Mouse (Mus musculus): Measurements from ENCODE around the gene Snta1.

Gene Snta1

DNA sequence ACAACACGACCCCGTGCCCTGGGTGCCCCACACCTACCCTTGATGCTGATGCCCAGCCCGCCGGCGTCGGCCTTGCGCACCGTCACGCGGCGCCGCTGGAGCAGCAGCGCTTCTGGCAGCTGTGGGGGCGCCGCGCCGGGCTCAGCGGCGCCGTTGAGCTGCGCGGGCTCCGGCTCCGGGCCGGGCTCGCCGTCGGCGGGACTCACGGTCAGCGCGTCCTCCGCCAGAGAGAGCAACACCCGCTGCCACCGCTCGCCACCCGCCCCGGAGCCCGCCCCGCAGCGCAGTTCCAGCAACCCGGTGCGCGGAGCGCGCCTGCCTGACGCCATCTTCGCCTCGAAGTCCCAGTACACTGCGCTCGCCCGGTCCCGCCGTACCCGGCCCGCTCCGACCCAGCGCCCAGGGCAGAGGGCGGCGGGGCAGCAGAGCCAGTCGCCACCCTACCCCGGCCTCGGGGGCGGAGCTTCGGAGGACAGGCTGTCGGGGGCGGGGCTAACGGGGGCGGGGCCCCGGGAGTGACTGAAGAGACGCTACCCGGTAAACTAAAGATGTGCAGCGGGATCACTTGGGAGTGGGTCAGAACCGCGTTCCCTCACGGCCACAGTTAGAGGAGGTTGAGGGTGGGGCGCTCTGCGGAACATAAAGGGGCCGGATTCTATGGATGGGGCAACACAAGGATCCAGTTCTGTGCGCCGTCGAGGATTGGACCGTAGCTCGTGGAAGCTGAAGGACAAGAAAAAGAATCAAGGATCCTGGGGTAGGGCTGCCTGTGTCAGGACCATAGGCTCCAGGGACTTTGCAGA, at the start of gene Snta1:
Gene Snta1 (minus strand): TSS at position 457 of the 803 bp plus-strand sequence.
- peak; percentile 81 for DNase-seq (ENCODE audit: low spot score)

DNA sequence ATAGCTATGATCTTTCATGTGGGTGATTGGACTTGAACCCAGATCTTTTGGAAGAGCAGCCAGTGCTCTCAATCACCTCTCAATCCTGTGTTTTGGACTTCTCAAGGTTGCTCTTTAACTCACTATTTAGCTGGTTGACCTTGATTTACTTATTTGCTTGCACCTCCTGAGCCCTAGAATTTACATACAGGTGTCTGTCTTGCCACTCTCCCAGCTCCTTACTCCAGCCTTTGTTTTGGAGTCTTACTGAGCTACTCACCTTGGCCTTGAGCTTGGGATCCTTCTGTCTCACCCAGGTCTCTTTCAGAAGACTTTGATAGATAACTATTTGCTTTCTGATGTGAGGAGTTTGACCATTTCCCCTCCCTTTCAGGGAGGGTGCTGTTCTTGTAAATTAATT, 48.7 kb upstream of the Snta1 start:
- no peak for DNase-seq (ENCODE audit: low spot score)

DNA sequence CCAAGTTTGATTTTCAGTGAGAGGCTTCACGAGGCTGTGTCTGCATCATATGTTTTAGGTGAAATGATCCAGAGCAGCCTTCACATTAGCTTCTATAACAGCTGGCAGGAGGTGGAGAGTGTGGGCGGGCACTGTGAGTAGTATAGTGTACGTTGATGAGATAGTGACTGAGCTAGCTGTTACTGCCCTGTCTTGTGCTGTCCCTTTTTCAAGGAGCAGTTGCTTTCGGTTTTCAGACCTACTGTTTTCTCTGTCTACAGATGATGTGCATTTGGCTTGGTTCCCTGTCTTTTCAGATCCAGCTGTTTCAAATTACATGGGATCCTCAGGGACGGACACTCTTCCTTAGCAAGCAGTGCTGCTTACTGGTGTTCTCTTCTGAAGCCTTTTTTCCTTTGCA, 47.9 kb upstream of the Snta1 start:
- no peak for DNase-seq (ENCODE audit: low spot score)

GRCm38 (mm10) chr2:154454605-154455004, 46.7 kb upstream of the Snta1 start:
- peak; percentile 82 for DNase-seq (ENCODE audit: low spot score)

- no peak for DNase-seq (ENCODE audit: low spot score)
Observed at GRCm38 (mm10) chr2:154454099-154454498, 46.2 kb upstream of the Snta1 start.

DNA sequence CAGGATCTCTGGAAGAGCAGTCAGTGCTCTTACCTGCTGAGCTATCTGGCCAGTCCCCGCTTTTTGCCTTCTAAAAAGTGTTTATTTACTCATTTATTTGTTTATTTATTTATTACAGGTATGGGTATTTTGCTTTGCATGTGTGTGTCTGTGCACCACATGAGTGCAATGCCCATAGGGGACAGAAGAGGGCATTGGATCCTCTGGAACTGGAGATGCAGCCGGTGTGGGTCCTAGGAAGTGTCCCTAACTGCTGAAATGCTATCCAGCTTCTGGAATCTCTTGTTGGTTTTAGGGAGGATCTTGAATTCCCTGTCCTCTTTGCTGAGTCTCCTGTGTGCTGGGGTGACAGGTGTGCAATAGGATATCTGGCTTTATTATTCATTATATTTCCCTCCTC, 45.1 kb upstream of the Snta1 start:
- DNase-seq (ENCODE audit: low spot score) = no peak

- no peak for DNase-seq (ENCODE audit: low spot score)
Observed at GRCm38 (mm10) chr2:154448633-154449032, 40.7 kb upstream of the Snta1 start.

DNA sequence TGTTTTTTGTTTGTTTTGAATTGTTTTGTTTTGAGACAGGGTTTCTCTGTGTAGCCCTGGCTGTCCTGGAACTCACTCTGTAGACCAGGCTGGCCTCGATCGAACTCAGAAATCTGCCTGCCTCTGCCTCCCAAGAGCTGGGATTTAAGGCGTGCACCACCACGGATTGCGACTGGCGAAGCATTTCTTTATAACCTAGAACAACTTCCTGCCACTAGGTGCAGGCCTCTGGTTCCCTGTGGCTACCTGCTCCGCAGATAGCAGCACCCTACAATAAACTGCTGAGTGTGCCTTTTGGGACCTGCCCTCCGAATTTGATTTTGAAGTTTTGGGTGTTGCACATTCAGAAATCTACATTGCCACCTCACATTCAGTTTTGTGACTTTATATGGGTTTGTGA, 39.9 kb upstream of the Snta1 start:
- no peak for DNase-seq (ENCODE audit: low spot score)

GRCm38 (mm10) chr2:154440453-154440852, 32.6 kb upstream of the Snta1 start:
- DNase-seq (ENCODE audit: low spot score) = no peak

GRCm38 (mm10) chr2:154437191-154437527, 29.3 kb upstream of the Snta1 start:
- no peak for DNase-seq (ENCODE audit: low spot score)

DNA sequence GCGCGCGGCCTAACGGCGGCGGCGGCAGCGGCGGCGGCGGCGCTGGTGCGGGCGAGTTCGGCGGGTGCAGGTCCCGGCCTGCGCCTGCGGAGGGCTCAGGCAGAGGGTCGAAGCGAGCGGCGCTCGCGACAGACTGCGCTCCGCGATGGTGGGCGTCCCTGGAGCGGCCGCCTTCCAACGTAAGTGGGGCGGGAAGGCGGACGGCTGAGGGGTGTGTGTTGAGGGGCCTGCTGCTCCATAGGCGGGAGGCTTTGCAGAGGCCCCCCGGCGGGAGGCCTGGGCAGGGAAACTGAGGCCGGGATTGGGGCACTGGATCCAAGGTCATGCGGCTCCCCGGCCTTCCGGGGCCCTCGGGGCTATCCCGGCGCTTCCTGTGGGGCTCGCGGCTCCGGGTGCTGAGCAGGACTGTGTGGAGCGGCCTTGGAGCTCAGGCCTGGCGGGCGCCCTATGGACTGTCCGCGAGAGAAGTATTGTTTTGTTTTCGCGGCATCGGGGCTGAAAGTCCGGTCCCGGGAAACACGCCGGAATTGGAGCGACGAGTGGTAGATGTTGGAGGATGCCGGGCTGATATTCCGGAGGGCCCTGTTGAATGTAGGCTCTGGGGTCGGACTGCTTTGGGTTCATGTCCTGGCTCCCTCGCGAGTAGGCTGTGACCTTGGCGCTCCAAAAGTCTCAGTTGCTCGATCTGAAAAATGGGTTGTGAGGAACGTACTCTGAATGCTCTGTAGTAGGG, 28.7 kb upstream of the Snta1 start, which contains the start of gene Cbfa2t2:
Gene Cbfa2t2 (plus strand): TSS at position 24 of the 733 bp plus-strand sequence.
- DNase-seq (ENCODE audit: low spot score) = peak; percentile 57

GRCm38 (mm10) chr2:154436076-154436457, 28.2 kb upstream of the Snta1 start:
- peak; percentile 97 for DNase-seq (ENCODE audit: low spot score)

- no peak for DNase-seq (ENCODE audit: low spot score)
Observed at GRCm38 (mm10) chr2:154434690-154435089, 26.8 kb upstream of the Snta1 start.

DNA sequence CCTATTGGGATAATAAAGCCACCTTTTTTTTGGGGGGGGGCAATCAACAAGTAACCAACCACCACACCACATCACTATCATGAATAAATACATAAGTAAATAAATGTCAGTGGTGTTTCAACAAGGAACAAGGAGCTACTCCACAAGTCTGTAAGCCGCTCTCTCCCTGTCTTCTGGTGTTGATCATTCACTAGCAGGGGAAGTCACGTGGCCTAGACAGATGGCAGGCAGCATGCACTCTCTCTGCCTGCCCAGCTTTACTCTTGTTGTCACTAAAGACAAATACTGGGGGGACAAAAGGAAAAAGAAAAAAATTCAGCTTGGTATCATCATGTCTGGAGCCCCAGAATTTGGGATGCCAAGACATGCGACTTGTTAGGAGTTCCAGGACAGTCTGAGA, 25.5 kb upstream of the Snta1 start:
- DNase-seq (ENCODE audit: low spot score) = no peak

- no peak for DNase-seq (ENCODE audit: low spot score)
Observed at GRCm38 (mm10) chr2:154432696-154433095, 24.8 kb upstream of the Snta1 start.

DNA sequence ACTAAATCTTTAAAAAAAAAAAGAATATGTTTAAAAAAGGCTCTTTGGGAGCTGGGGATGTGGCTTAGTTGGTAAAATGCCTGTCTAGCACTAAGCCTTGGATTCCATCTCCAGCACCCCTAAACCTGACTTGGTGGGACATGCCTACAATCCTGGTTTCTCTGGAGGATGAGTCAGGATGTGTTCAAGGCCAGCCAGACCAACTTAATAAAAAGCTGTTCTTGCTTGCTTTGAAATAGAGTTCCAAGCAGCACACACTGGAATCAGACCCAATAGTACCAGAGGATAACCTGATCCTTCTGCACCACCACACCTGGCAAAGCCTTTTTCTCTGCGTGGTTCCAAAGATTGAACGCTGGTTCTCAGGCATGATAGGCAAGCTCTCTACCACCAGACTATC, 22.7 kb upstream of the Snta1 start:
- DNase-seq (ENCODE audit: low spot score) = no peak

GRCm38 (mm10) chr2:154427853-154428360, 20.0 kb upstream of the Snta1 start:
- DNase-seq (ENCODE audit: low spot score) = no peak

DNA sequence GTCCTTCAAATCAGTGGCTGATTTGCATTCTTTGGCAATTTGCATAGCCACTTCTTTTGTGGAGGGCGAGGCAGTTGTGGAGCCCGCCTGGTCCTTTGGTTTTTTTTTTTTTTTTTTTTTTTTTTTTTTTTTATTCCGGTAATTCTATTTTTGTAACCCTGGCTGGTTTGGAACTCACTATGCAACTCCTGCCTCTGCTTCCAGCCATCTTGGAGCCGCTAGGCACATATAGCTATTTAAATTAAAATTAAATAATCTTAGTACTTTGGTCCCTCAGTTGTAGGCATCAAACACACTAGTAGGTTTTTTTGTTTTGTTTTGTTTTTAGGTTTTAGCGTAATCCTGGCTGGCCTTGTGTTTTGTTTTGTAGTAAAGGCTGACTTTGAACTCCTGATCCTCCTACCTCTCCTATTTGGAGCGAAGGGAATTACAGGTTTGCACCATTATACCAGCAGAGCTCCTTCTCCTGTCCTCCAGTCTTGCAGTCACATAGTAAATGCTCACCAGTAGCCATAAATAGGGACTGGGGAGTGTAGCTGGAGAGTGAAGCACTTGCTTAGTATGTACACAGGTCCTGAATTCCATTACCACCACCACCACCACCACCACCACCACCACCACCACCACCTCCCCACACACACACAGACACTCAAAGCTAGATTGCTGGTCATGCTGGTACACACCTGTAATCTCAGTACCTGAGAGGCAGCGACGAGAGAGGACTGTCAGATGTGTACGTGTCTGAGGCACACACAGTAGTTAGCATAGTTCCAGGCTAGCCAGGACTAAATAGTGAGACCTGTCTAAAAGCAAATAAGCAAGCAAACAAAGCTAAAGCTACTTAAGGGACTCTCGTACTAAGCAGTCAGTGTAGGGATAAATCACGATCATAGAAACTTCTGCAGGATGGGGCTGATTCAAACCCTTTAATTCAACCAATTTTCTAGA, 19.3 kb upstream of the Snta1 start:
- DNase-seq (ENCODE audit: low spot score) = no peak

- peak; percentile 69 for DNase-seq (ENCODE audit: low spot score)
Observed at GRCm38 (mm10) chr2:154426188-154426904, 18.4 kb upstream of the Snta1 start.

- DNase-seq (ENCODE audit: low spot score) = no peak
Observed at GRCm38 (mm10) chr2:154425522-154425921, 17.6 kb upstream of the Snta1 start.

DNA sequence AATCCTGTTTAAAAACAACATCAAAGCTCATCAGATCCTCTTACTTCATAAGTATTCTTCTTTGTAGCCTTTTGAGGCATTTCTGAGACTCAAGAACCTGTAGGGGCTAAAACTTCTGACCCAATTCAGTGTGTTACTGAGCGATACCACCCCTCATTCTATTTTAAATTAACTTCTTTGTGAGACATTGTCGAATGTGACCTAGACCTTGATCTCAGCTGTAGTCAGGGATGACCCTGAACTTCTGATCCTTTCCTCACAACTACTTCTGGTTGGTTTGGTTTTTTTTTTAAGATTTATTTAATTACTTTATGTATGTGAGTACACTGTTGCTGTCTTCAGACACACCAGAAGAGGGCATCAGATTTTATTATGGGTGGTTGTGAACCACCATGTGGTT, 15.6 kb upstream of the Snta1 start:
- DNase-seq (ENCODE audit: low spot score) = no peak
